Mouse (Mus musculus) liver, embryonic 16.5 days (tissue): Measurements from ENCODE around the gene Epor. TPM values are rescaled to one million over a fixed set of nuclear protein-coding genes. Genes with fewer than 3 reads are reported as not detected.

Experiments used
- ATAC-seq: fragments of 200-750 bp; cut with Nextera tagmentation; 2 replicates; pipeline ENCODE4 v1.8.0; 2017; ENCODE audit warnings: low read depth, mild to moderate bottlenecking, moderate number of reproducible peaks, moderate library complexity
- H3K27ac ChIP-seq: fragments of 300-500 bp; sonication (generic); 2 replicates; pipeline ENCODE4 v1.5.1; 2014; ENCODE audit warnings: mild to moderate bottlenecking, low read length
- H3K27me3 ChIP-seq: fragments of 300-500 bp; sonication (generic); 2 replicates; pipeline ENCODE4 v1.6.1; 2014; ENCODE audit warnings: low read depth, low read length, mixed read lengths; ENCODE audit not compliant: control insufficient read depth, insufficient read depth
- H3K36me3 ChIP-seq: fragments of 300-500 bp; sonication (generic); 2 replicates; pipeline ENCODE4 v1.6.1; 2014; ENCODE audit warnings: mild to moderate bottlenecking; ENCODE audit not compliant: control insufficient read depth, insufficient read depth
- H3K4me1 ChIP-seq: fragments of 300-500 bp; sonication (generic); 2 replicates; pipeline ENCODE4 v1.6.1; 2014; ENCODE audit warnings: low read depth, low read length, mixed read lengths; ENCODE audit not compliant: control insufficient read depth
- H3K4me2 ChIP-seq: fragments of 300-500 bp; sonication (generic); 2 replicates; pipeline ENCODE4 v1.6.1; 2014; ENCODE audit warnings: low read depth, low read length, mixed read lengths
- H3K4me3 ChIP-seq: fragments of 300-500 bp; sonication (generic); 2 replicates; pipeline ENCODE4 v1.5.1; 2014; ENCODE audit warnings: low read depth, mild to moderate bottlenecking, low read length
- H3K9ac ChIP-seq: fragments of 300-500 bp; sonication (generic); 2 replicates; pipeline ENCODE4 v1.6.1; 2014; ENCODE audit warnings: low read depth, low read length
- H3K9me3 ChIP-seq: fragments of 300-500 bp; sonication (generic); replicated peaks from 2 replicates; pipeline ENCODE4 v1.6.1; 2016; ENCODE audit warnings: low read length; ENCODE audit not compliant: control insufficient read depth
- WGBS: fragments of 180-500 bp; shearing (Covaris S2); extraction: QIAGEN DNeasy Blood & Tissue Kit; methylation state at CpG from one replicate; pipeline ENCODE4 v1.1.7; 2014; ENCODE audit not compliant: insufficient replicate concordance; 5-methylcytosine and 5-hydroxymethylcytosine counted together
- polyA plus RNA-seq: library from polyadenylated mRNA; unstranded; fragments of >200 nt; fragmentation: Nextera tagmentation; extraction: Ambion mirVana; gene quantifications from 2 replicates; pipeline ENCODE4 v1.2.1, GENCODE M21; 2015

Gene Epor
- polyA plus RNA-seq, 1 experiment from 2014 or later, result 115 TPM

DNA sequence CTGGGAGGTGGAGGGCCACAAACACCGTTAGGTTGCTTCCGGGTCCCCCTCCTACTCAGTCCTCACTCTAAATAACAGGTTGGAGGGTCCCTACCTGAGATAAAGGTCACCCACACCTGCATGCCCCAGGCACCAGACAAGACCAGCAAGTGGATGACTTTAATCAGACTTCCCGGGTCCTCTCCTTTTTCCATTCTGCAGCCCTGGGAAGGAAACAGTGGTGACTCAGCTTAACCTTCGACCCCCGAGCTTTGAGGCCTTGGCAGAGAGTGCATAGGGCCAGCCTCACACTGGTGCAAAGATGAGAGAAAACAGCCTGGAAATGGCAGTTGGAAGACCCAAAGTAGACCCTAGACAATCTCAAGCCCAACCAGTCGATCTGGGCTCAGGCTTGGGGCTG lies 37.2 kb downstream of the Epor start:
- Histone ChIP-seq H3K4me2 (peak overlapping the region; percentile 63), H3K9me3 (no peaks in the 10 kb centered on the region), H3K4me3 (peak overlapping the region; percentile 54), H3K4me1 (peaks cover 18% of the 10 kb centered on the region), H3K27me3 (no peaks in the 10 kb centered on the region), H3K36me3 (no peaks in the 10 kb centered on the region; the same call in 1 of the 2 replicates), H3K27ac (peak overlapping the region; percentile 46; the same call in 1 of the 2 replicates), H3K9ac (0 out of 2 replicates have a peak overlapping the region, but pooled peaks have one; percentile 17)
- no peak for ATAC-seq
- 48% methylated on average over 6 of the region's 6 CpGs for WGBS

DNA sequence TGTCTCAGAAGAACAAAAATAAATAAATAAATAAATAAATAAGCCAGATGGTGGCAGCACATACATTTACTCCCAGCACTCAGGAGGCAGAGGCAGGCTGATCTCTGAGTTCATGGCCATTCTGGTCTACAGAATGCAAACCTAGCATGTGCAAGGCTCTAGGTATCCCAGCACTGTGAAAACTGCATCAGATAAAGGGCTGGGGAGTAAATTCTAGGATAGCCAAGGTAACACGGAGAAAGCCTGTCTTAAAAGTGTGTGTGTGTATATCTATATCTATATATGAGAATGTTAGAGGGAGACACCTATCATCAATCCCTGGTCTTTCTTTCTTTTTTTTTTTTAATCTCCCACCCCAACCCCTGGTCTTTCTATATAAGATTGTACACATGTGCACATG lies 37.8 kb downstream of the Epor start:
- no peaks in the 10 kb centered on the region; the same call in 1 of the 2 replicates for H3K36me3 ChIP-seq
- no peak overlapping the region for H3K9ac ChIP-seq
- H3K27ac ChIP-seq, result no peak overlapping the region
- WGBS, result 79% methylated on average over 1 of the region's 1 CpGs
- no peak for ATAC-seq
- peaks cover 18% of the 10 kb centered on the region for H3K4me1 ChIP-seq
- H3K4me2 ChIP-seq, result peak overlapping the region; percentile 63
- no peaks in the 10 kb centered on the region for H3K9me3 ChIP-seq
- H3K4me3 ChIP-seq, result no peak overlapping the region
- H3K27me3 ChIP-seq, result no peaks in the 10 kb centered on the region

DNA sequence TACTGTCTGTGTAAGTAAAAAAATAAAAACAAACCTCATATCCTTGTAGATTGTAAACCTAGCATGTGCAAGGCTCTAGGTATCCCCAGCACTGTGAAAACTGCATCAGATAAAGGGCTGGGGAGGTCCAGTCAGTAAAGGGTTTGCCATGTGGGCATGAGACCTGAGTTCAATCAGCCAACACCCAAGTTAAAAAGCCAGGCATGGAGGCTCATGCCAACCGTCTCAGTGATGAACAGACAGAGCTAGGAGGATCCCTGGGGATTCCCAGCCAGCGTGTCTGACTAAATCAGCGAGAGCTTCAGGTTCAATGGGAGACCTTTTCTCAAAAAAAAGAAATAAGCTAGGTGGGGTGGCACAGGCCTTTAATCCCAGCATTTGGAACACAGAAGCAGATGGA lies 38.3 kb downstream of the Epor start:
- Histone ChIP-seq H3K9me3 (no peaks in the 10 kb centered on the region), H3K9ac (no peak overlapping the region)

GRCm38 (mm10) chr9:21924099-21924493 lies 39.2 kb downstream of the Epor start:
- Histone ChIP-seq H3K27ac (peak overlapping the region; percentile 76), H3K9ac (no peak overlapping the region), H3K36me3 (no peaks in the 10 kb centered on the region; the same call in 1 of the 2 replicates), H3K9me3 (no peaks in the 10 kb centered on the region), H3K4me2 (no peak overlapping the region), H3K4me1 (peaks cover 18% of the 10 kb centered on the region), H3K27me3 (no peaks in the 10 kb centered on the region), H3K4me3 (no peak overlapping the region)
- peak; percentile 76 for ATAC-seq
- 26% methylated on average over 6 of the region's 6 CpGs for WGBS

More for the DNA sequence above, 38.3 kb downstream of the Epor start:
- no peak overlapping the region for H3K4me2 ChIP-seq
- H3K36me3 ChIP-seq, result no peaks in the 10 kb centered on the region; the same call in 1 of the 2 replicates
- no peaks in the 10 kb centered on the region for H3K27me3 ChIP-seq
- no peak for ATAC-seq
- WGBS, result 80% methylated on average over 3 of the region's 3 CpGs
- H3K27ac ChIP-seq, result no peak overlapping the region
- H3K4me1 ChIP-seq, result peaks cover 18% of the 10 kb centered on the region
- no peak overlapping the region for H3K4me3 ChIP-seq

- H3K9me3 ChIP-seq, result no peaks in the 10 kb centered on the region
- H3K4me3 ChIP-seq, result no peak overlapping the region
- peak overlapping the region; percentile 76 for H3K27ac ChIP-seq
- H3K4me2 ChIP-seq, result no peak overlapping the region
- H3K4me1 ChIP-seq, result peaks cover 19% of the 10 kb centered on the region
- no peak for ATAC-seq
- no peaks in the 10 kb centered on the region for H3K27me3 ChIP-seq
- no peaks in the 10 kb centered on the region; the same call in 1 of the 2 replicates for H3K36me3 ChIP-seq
- 27% methylated on average over 3 of the region's 3 CpGs for WGBS
- H3K9ac ChIP-seq, result no peak overlapping the region
These were observed 39.7 kb downstream of the Epor start for GRCm38 (mm10) chr9:21923490-21924098.

GRCm38 (mm10) chr9:21923036-21923435 lies 40.3 kb downstream of the Epor start:
- no peaks in the 10 kb centered on the region for H3K9me3 ChIP-seq
- H3K4me2 ChIP-seq, result no peak overlapping the region
- no peaks in the 10 kb centered on the region; the same call in 1 of the 2 replicates for H3K36me3 ChIP-seq
- WGBS, result 71% methylated on average over 4 of the region's 4 CpGs
- no peak overlapping the region for H3K9ac ChIP-seq
- no peaks in the 10 kb centered on the region for H3K27me3 ChIP-seq
- peaks cover 24% of the 10 kb centered on the region for H3K4me1 ChIP-seq
- ATAC-seq, result no peak
- peak overlapping the region; percentile 76 for H3K27ac ChIP-seq
- no peak overlapping the region for H3K4me3 ChIP-seq

GRCm38 (mm10) chr9:21918692-21919384 lies 44.5 kb downstream of the Epor start:
- H3K4me3 ChIP-seq, result no peak overlapping the region

DNA sequence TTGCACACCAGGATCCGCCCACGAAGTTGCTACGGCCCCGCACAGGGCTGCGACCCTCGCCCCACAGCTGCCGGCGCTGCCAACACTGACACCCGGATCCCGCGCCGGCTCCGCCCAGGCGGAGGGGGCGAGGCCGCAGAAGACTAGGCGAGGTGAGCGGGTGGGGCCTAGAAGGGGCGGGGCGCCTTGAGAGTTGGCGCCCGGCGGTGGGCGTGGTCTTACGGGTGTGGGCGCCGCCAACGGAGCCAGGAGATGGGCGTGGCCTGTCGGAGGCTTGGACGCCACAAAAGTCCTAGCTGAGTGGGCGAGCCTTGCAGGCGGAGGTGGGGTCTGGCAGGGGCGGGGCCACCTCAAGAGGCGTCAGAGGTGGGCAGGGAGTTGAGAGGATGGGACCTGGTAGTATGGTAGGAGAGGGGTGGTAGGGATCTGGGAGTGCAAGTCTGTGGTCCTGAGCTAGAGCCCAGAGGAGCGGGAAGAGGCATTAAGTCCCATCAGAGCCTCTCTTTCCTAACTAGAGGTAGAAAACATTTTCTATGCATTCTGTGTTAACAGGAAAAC lies 45.2 kb downstream of the Epor start, which contains the start of gene Rab3d:
Gene Rab3d (minus strand): TSS at position 158 of the 558 bp plus-strand sequence.
- Histone ChIP-seq H3K27me3 (0 out of 2 replicates have a peak, but pooled peaks cover 2% of the 10 kb centered on the region), H3K9ac (peak within 1 kb of the TSS; percentile 72), H3K4me3 (peak within 1 kb of the TSS; percentile 70), H3K36me3 (no peaks in the 10 kb centered on the region; the same call in 1 of the 2 replicates), H3K4me1 (peaks cover 16% of the 10 kb centered on the region), H3K27ac (peak within 1 kb of the TSS; percentile 18; the same call in 1 of the 2 replicates), H3K9me3 (no peaks in the 10 kb centered on the region), H3K4me2 (peak within 1 kb of the TSS; percentile 99)
- ATAC-seq, result peak; percentile 94
- WGBS, result under 1% methylated on average over 36 of the region's 36 CpGs

More at GRCm38 (mm10) chr9:21918692-21919384, 44.5 kb downstream of the Epor start:
- no peak overlapping the region; the same call in 1 of the 2 replicates for H3K9ac ChIP-seq
- H3K36me3 ChIP-seq, result no peaks in the 10 kb centered on the region; the same call in 1 of the 2 replicates
- 31% methylated on average over 5 of the region's 5 CpGs for WGBS
- H3K27ac ChIP-seq, result 0 out of 2 replicates have a peak overlapping the region, but pooled peaks have one; percentile 8
- no peaks in the 10 kb centered on the region for H3K9me3 ChIP-seq
- H3K4me2 ChIP-seq, result peak overlapping the region; percentile 99
- no peak for ATAC-seq
- 0 out of 2 replicates have a peak, but pooled peaks cover 2% of the 10 kb centered on the region for H3K27me3 ChIP-seq
- H3K4me1 ChIP-seq, result peaks cover 18% of the 10 kb centered on the region
